Comparison of ENCODE assay signal across 9 mouse cellular contexts in the genomic region with DNA sequence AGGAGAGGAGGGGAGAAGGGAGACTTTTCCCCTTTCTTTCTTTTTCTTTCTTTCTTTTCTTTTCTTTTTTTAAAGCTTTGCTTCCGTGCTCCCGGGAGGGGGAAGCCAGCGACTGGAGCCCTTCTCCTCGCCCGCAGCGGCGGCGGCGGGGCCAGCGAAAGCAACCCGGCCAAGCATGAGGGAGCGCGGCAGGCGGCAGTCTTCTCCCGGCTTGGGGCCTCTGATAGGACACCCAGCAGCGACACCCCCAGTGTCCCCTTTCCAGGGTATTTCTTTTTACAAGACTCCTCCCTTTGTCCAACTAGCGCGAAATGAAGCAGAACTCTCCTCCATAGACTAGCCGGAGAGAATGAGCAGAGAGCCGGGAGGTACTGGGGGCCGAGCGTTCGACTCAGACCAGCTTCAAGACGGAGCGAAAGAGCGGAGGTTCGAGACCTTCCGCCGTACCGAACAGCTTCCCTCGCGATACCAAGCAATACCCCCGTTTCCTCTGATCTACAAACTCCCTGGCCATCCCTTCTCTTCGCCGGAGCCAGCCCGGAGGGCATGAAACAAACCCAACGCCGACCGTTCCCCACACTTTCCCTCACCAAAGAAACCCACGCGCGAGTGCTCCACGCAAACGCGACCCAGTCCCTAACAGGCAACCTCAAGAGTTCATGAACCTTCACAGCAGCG. TPM values are rescaled to one million over a fixed set of nuclear protein-coding genes. Genes with fewer than 3 reads are reported as not detected.
DNase-seq lines count a peak whose midpoint lies in the region; ATAC-seq lines count a peak whose summit lies in the region.
"Had no signal": no experiment of that assay in that cellular context is flagged by ENCODE, and none has a peak within 500 bp of the region (broad histone marks: within the 10 kb centered on the region; RNA-seq: fewer than 3 reads in every experiment).

No protein-coding gene starts in this region.

- peaks cover 24% of the 10 kb centered on the region for H3K4me1 ChIP-seq in intestine, embryonic 15.5 days (replicated peaks)

- H3K27me3 ChIP-seq in intestine, embryonic 15.5 days (replicated peaks), result peaks cover 84% of the 10 kb centered on the region

- no peaks in the 10 kb centered on the region for H3K36me3 ChIP-seq in intestine, embryonic 15.5 days

- no peak overlapping the region for H3K27ac ChIP-seq in intestine, embryonic 15.5 days

- no peaks in the 10 kb centered on the region for H3K9me3 ChIP-seq in intestine, embryonic 15.5 days

- 0 out of 2 replicates have a peak overlapping the region, but pooled peaks have one; percentile 20 for H3K9ac ChIP-seq in intestine, embryonic 15.5 days

- peak; percentile 23 for DNase-seq in kidney, adult 11 months
- DNase-seq in kidney, adult 18-20 months, result no peak
- peak; percentile 72 for DNase-seq in adrenal gland, adult 2 months
- DNase-seq in gastrocnemius, adult 18-20 months (ENCODE audit: low spot score), result peak; percentile 57
- DNase-seq in lung, postnatal 36 days, result peak; percentile 39

- under 1% methylated on average over 46 of the region's 46 CpGs for WGBS in intestine, embryonic 15.5 days

- peak; percentile 42; the same call in 1 of the 2 replicates for ATAC-seq in intestine, embryonic 15.5 days
- ATAC-seq in erythroblast, adult 5-6 weeks (replicated peaks; ENCODE audit: low FRiP score, poor library complexity, severe bottlenecking), result no peak
- ATAC-seq in granulocyte monocyte progenitor cell, adult 5-6 weeks (replicated peaks; ENCODE audit: poor library complexity, severe bottlenecking), result no peak

- H3K4me3 ChIP-seq in intestine, embryonic 15.5 days (replicated peaks), result peak overlapping the region; percentile 40

- peak overlapping the region; percentile 86 for H3K4me2 ChIP-seq in intestine, embryonic 15.5 days (replicated peaks)

RNA-seq across cellular contexts. Expression of a gene that starts 8.5 kb away (rescaled TPM):
- 1 to 10 TPM; 1.6 to 4.5 TPM for total RNA-seq in adrenal gland, adult 2 months (2021)
- 0.93 and 2.0 TPM in 2 replicates for polyA plus RNA-seq in adrenal gland, adult 2 months (2012; rRNA removed)
- total RNA-seq in gastrocnemius, adult 18-20 months (2021), result 10 to 100 TPM; 68.5 to 72.6 TPM
- polyA plus RNA-seq in intestine, embryonic 15.5 days (2015; fragmentation: Nextera tagmentation; extraction: Ambion mirVana), result 0.19 and 0.40 TPM in 2 replicates
- not detected in 2 replicates for total RNA-seq in erythroblast, adult 5-6 weeks (2015; ENCODE audit: low replicate concordance)
- not detected in 2 replicates for total RNA-seq in erythroblast, adult 5-6 weeks (2017; ENCODE audit: low replicate concordance)
- not detected in 2 replicates for total RNA-seq in granulocyte monocyte progenitor cell, adult 5-6 weeks (2014; fragmentation: Nextera tagmentation)
- total RNA-seq in granulocyte monocyte progenitor cell, adult 5-6 weeks (2017), result 0.30 TPM in 1 of 2 replicates, not detected in the other
- polyA plus RNA-seq: large intestine, adult 2 months had no signal

Comparison
In these comparisons a context has a peak if more than half of its experiments do, and no peak if none do; other contexts are left out.
1. RNA of a gene that starts 8.5 kb away (total RNA-seq): 68.5 to 72.6 TPM in gastrocnemius, adult 18-20 months; 1.6 to 4.5 TPM in adrenal gland, adult 2 months, not detected in erythroblast, adult 5-6 weeks and 0.30 TPM in granulocyte monocyte progenitor cell, adult 5-6 weeks; every median in the first group is over 10 times any median in the second.